Comparison of ENCODE assay signal across 8 mouse cellular contexts in genomic region chr10:121586675-121587370, GRCm38 (mm10). TPM values are rescaled to one million over a fixed set of nuclear protein-coding genes. Genes with fewer than 3 reads are reported as not detected.
A peak's percentile ranks its signal among the peaks of the same experiment; 100 is the strongest.
DNase-seq lines count a peak whose midpoint lies in the region; ATAC-seq lines count a peak whose summit lies in the region.

Tbk1 (minus strand) TSS chr10:121586787.

- peak within 1 kb of the TSS; percentile 96 for H3K4me3 ChIP-seq in hindbrain, embryonic 15.5 days
- peak within 1 kb of the TSS; percentile 92 for H3K4me3 ChIP-seq in macrophage (ENCODE audit: inconsistent target)

- under 1% methylated on average over 54 of the region's 58 CpGs for WGBS in hindbrain, embryonic 15.5 days
- under 1% methylated on average over 45 of the region's 58 CpGs for WGBS in macrophage (ENCODE audit: missing documents)

- peak within 1 kb of the TSS; percentile 83 for H3K27ac ChIP-seq in hindbrain, embryonic 15.5 days (replicated peaks)
- H3K27ac ChIP-seq in macrophage = peak within 1 kb of the TSS; percentile 87

- H3K27me3 ChIP-seq in hindbrain, embryonic 15.5 days = no peaks in the 10 kb centered on the region

- H3K4me2 ChIP-seq in hindbrain, embryonic 15.5 days = peak within 1 kb of the TSS; percentile 88

- H3K9ac ChIP-seq in hindbrain, embryonic 15.5 days = peak within 1 kb of the TSS; percentile 87

- peak; percentile 87 for DNase-seq in R1 (ENCODE audit: low read depth, low spot score)
- DNase-seq in cerebellum, postnatal 25 days = peak; percentile 95 to 97
- peak; percentile 92 for DNase-seq in frontal cortex, postnatal 36 days (ENCODE audit: low spot score in 2 of 2)
- DNase-seq in left cerebral cortex, adult 18-20 months (ENCODE audit: low spot score in 2 of 2) = peak; percentile 92 to 95
- peak; percentile 95 for DNase-seq in right cerebral cortex, adult 18-20 months
- DNase-seq in urinary bladder, postnatal 10 days (ENCODE audit: low spot score) = peak; percentile 81

- peaks cover 71% of the 10 kb centered on the region for H3K79me2 ChIP-seq in macrophage (ENCODE audit: inconsistent target)

- H3K4me1 ChIP-seq in hindbrain, embryonic 15.5 days (replicated peaks) = peaks cover 17% of the 10 kb centered on the region

- peak; percentile 99 for ATAC-seq in hindbrain, embryonic 15.5 days (ENCODE audit: low FRiP score, low read depth)

- no peaks in the 10 kb centered on the region for H3K9me3 ChIP-seq in hindbrain, embryonic 15.5 days

- H3K36me3 ChIP-seq in hindbrain, embryonic 15.5 days = peaks cover 19% of the 10 kb centered on the region
- H3K36me3 ChIP-seq in macrophage (ENCODE audit: inconsistent target) = peaks cover 19% of the 10 kb centered on the region

RNA-seq across cellular contexts. Expression of gene Tbk1, which starts in this region (rescaled TPM):
- polyA plus RNA-seq in hindbrain, embryonic 15.5 days (2015; fragmentation: Nextera tagmentation; extraction: Ambion mirVana) = 27.3 and 28.4 TPM in 2 replicates
- 10 to 100 TPM; 49.1 to 50.3 TPM for total RNA-seq in left cerebral cortex, adult 18-20 months (2021)
- 100 to 1,000 TPM; 373 to 867 (median 553) TPM for total RNA-seq in macrophage (2018; cell fraction: chromatin; rRNA removed)
- 100 to 1,000 TPM in 3 of 26 experiments, 10 to 100 TPM in 23; 63.2 to 111 (median 83.5) TPM for total RNA-seq in macrophage (2018; cell fraction: cytosol; rRNA removed)
- total RNA-seq in macrophage (2018; cell fraction: nucleus; rRNA removed) = 100 to 1,000 TPM; 205 to 418 (median 286) TPM
- polyA plus RNA-seq in macrophage (2018) = 65.6 to 104 TPM (median 86.6 TPM) in 3 replicates

Comparison
In these comparisons a context has a peak if more than half of its experiments do, and no peak if none do; other contexts are left out.
1. Peak in every context shown above with its lines: DNase-seq, ATAC-seq, H3K4me3 ChIP-seq and H3K27ac ChIP-seq.